Mouse (Mus musculus): ENCODE measurements around the gene Runx2. TPM values are rescaled to one million over a fixed set of nuclear protein-coding genes. Genes with fewer than 3 reads are reported as not detected.

Gene Runx2
- total and polyA plus RNA-seq, 2 experiments from 2014 or later, result 0.83 to 1.5 TPM

- Histone ChIP-seq H3K4me3 (ENCODE audit: low read length) (no peak overlapping the region), H3K4me2 (ENCODE audit: low read depth, low read length) (no peak overlapping the region), H3K27ac (no peak overlapping the region), H3K9me3 (ENCODE audit: low read length) (no peaks in the 10 kb centered on the region), H3K9ac (replicated peaks; ENCODE audit: low read length) (no peak overlapping the region), H3K27me3 (ENCODE audit: insufficient read depth, low read length) (no peaks in the 10 kb centered on the region), H3K36me3 (ENCODE audit: insufficient read depth, low read length) (no peaks in the 10 kb centered on the region), H3K4me1 (ENCODE audit: insufficient read depth, low read length) (no peaks in the 10 kb centered on the region)
- DNase-seq (ENCODE audit: low spot score) (no peak), ATAC-seq (no peak)
- 93% methylated on average over 6 of the region's 6 CpGs for WGBS
- no peak for TF ChIP-seq CTCF (IDR thresholded peaks at IDR 0.05; ENCODE audit: low read depth)
Measured at GRCm38 (mm10) chr17:44460156-44460555, 354.4 kb downstream of the Runx2 start.

DNA sequence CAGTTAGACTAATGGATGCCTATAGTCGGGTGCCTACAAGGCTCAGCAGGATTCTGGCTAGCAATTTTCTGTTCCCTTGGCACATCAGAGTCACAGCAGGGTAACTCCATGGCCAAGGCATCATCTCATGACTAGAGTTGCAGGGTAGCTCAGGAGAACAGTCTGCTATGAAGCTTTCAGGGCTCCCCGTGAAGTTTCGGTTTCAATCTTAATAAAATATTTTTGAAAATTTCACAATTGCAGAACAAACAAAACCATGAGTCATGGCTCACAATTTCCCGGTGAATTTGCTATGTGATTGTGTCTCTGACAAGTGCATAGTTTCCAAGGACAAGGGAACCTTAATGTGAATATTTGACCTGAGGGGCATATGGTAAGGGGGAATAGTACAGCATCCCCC is 355.6 kb downstream of the Runx2 start:
- H3K9ac ChIP-seq (replicated peaks; ENCODE audit: low read length), result no peak overlapping the region
- no peaks in the 10 kb centered on the region for H3K4me1 ChIP-seq (ENCODE audit: insufficient read depth, low read length)
- no peak for ATAC-seq
- H3K4me2 ChIP-seq (ENCODE audit: low read depth, low read length), result no peak overlapping the region
- no peak overlapping the region for H3K27ac ChIP-seq
- 85% methylated on average over 4 of the region's 4 CpGs for whole genome bisulfite sequencing
- no peaks in the 10 kb centered on the region for H3K9me3 ChIP-seq (ENCODE audit: low read length)
- H3K27me3 ChIP-seq (ENCODE audit: insufficient read depth, low read length), result no peaks in the 10 kb centered on the region
- DNase-seq (ENCODE audit: low spot score), result no peak
- H3K36me3 ChIP-seq (ENCODE audit: insufficient read depth, low read length), result no peaks in the 10 kb centered on the region
- no peak overlapping the region for H3K4me3 ChIP-seq (ENCODE audit: low read length)
- TF ChIP-seq CTCF (IDR thresholded peaks at IDR 0.05; ENCODE audit: low read depth), result no peak

- Histone ChIP-seq H3K4me2 (ENCODE audit: low read depth, low read length) (no peak overlapping the region), H3K9me3 (ENCODE audit: low read length) (no peaks in the 10 kb centered on the region), H3K27ac (no peak overlapping the region), H3K36me3 (ENCODE audit: insufficient read depth, low read length) (no peaks in the 10 kb centered on the region), H3K27me3 (ENCODE audit: insufficient read depth, low read length) (no peaks in the 10 kb centered on the region), H3K4me3 (ENCODE audit: low read length) (no peak overlapping the region), H3K4me1 (ENCODE audit: insufficient read depth, low read length) (no peaks in the 10 kb centered on the region), H3K9ac (replicated peaks; ENCODE audit: low read length) (no peak overlapping the region)
- DNase-seq (ENCODE audit: low spot score), result no peak
- no peak for ATAC-seq
- 86% methylated on average over 3 of the region's 3 CpGs for WGBS
- TF ChIP-seq CTCF (IDR thresholded peaks at IDR 0.05; ENCODE audit: low read depth), result no peak
Measured at GRCm38 (mm10) chr17:44456696-44457095, 357.9 kb downstream of the Runx2 start.

DNA sequence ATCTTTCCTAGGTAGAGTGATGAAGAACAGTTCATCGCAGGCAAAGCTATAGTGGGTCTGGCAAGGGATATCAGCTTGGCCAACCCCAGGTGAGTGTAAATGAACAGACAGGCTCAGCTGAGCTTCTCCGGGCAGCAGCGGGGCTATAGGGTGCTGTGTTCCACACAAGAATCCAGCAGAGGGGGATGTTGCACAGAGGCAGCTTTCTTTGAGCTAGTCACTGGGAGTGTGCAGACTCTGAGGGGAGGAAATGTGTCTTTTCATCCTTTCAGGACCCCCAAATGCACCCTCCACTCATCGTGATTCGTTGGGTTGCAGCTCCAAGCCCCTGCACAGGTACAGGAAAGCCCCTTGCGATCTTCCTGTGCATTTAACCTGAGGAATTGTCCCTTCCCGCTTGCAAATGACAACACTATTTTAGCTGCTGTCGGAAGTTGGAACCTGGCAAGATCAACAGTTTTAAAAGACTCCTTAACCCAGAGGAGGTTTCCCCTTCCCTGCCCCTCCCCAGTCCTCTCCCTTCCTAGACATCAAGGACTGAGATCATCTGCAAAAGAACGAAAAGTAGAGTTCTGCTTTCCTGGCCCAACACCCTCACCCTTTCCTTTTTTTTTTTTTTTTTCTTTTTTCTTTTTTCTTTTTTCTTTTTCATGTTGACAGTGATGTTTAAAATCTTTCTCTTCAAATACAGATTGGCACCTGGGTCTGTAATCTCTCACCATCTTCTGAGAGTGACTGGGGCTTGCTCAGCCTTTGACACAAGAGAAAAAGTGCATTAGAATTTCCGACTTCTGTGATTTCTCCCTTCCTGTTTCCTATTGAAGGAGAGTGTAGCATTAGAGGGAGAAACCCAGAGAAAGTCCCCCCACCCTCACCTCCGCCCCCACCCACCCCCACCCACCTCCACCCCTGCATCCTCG is 358.7 kb downstream of the Runx2 start:
- 37% methylated on average over 12 of the region's 12 CpGs for WGBS
- peak; percentile 94 for TF ChIP-seq CTCF (IDR thresholded peaks at IDR 0.05; ENCODE audit: low read depth)
- no peaks in the 10 kb centered on the region for H3K4me1 ChIP-seq (ENCODE audit: insufficient read depth, low read length)
- H3K9me3 ChIP-seq (ENCODE audit: low read length), result no peaks in the 10 kb centered on the region
- DNase-seq (ENCODE audit: low spot score) (peak; percentile 83), ATAC-seq (peak; percentile 79; the same call in 1 of the 2 replicates)
- H3K4me2 ChIP-seq (ENCODE audit: low read depth, low read length), result no peak overlapping the region
- no peaks in the 10 kb centered on the region for H3K27me3 ChIP-seq (ENCODE audit: insufficient read depth, low read length)
- no peak overlapping the region for H3K9ac ChIP-seq (replicated peaks; ENCODE audit: low read length)
- H3K4me3 ChIP-seq (ENCODE audit: low read length), result no peak overlapping the region
- H3K27ac ChIP-seq, result no peak overlapping the region
- H3K36me3 ChIP-seq (ENCODE audit: insufficient read depth, low read length), result no peaks in the 10 kb centered on the region

- Histone ChIP-seq H3K27me3 (ENCODE audit: insufficient read depth, low read length) (no peaks in the 10 kb centered on the region), H3K27ac (no peak overlapping the region), H3K4me1 (ENCODE audit: insufficient read depth, low read length) (no peaks in the 10 kb centered on the region), H3K4me3 (ENCODE audit: low read length) (no peak overlapping the region), H3K4me2 (ENCODE audit: low read depth, low read length) (no peak overlapping the region), H3K36me3 (ENCODE audit: insufficient read depth, low read length) (no peaks in the 10 kb centered on the region), H3K9me3 (ENCODE audit: low read length) (no peaks in the 10 kb centered on the region), H3K9ac (replicated peaks; ENCODE audit: low read length) (no peak overlapping the region)
- TF ChIP-seq CTCF (IDR thresholded peaks at IDR 0.05; ENCODE audit: low read depth), result no peak
- no peak for DNase-seq (ENCODE audit: low spot score)
- ATAC-seq, result no peak
- WGBS, result 79% methylated on average over 9 of the region's 9 CpGs
Measured at GRCm38 (mm10) chr17:44449915-44450471, 364.6 kb downstream of the Runx2 start.

Other genes starting within 250 kb of the Runx2 start
- gene Supt3, start 37.6 kb downstream of the Runx2 start, total RNA-seq (2014; rRNA removed), result 4.1 and 7.4 TPM in 2 replicates
- gene Supt3, start 37.6 kb downstream of the Runx2 start, polyA plus RNA-seq (2015; fragmentation: Nextera tagmentation; extraction: Ambion mirVana), result 24.4 and 24.9 TPM in 2 replicates

Data from hindbrain, postnatal 0 days (tissue).